Mouse (Mus musculus) lung, adult 2 months (tissue): ENCODE results near the gene Mat1a. TPM values are rescaled to one million over a fixed set of nuclear protein-coding genes. Genes with fewer than 3 reads are reported as not detected.
A peak's percentile ranks its signal among the peaks of the same experiment; 100 is the strongest.

ENCODE experiments used
- DNase-seq: peaks from one replicate; pipeline ENCODE4 v3.0.0; 2022
- H3K4me1 ChIP-seq: fragments of 200-500 bp; 2 replicates; pipeline ENCODE4 v1.6.1; 2011; ENCODE audit warnings: low read length; ENCODE audit not compliant: control insufficient read depth, insufficient read depth
- H3K4me3 ChIP-seq: fragments of 200-500 bp; replicated peaks from 2 replicates; pipeline ENCODE3; 2011; ENCODE audit warnings: low read depth, mild to moderate bottlenecking, control low read depth, low read length; ENCODE audit errors: extremely low read depth
- CTCF ChIP-seq: fragments of 200-500 bp; IDR thresholded peaks from 2 replicates; pipeline ENCODE4 v1.5.1; 2011; ENCODE audit warnings: mild to moderate bottlenecking, low read length, control low read depth; ENCODE audit not compliant: insufficient read depth
- POLR2A ChIP-seq: fragments of 200-500 bp; IDR thresholded peaks from 2 replicates; pipeline ENCODE4 v1.6.1; 2011; ENCODE audit warnings: low read depth, mild to moderate bottlenecking, control low read depth, low read length, borderline replicate concordance; ENCODE audit errors: extremely low read depth
- WGBS: fragments of 180-500 bp; shearing (Covaris S2); methylation state at CpG from one replicate; pipeline ENCODE4 v1.1.7; 2018; 5-methylcytosine and 5-hydroxymethylcytosine counted together
- polyA plus RNA-seq: library from polyadenylated mRNA; depleted of rRNA; stranded (reverse); fragments of >200 nt; gene quantifications from 2 replicates; pipeline ENCODE4 v1.2.3, GENCODE M21; 2012; rRNA removed

The Mat1a gene
- polyA plus RNA-seq, 1 experiment = 6.0 TPM

DNA sequence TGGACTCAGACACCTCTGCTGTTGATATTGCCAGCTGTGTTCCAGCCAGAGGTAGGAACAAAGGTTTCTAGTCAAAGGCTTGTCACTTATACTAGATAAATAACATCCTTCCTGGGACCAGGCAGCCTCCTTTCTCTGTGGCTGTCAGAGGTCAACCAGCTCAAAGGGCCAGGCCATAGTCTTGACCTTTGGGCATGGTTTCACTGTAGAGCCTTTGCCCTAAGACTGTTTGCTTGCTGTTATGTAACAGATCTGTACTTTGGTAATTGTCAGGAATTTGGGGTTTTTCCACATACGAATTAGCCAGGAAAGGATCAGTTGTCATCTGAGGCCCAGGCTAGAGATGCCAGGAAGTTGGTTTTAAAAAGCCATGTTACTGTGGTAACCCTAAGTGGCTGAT is 55.9 kb downstream of the Mat1a start:
- TF ChIP-seq CTCF (no peak), POLR2A (no peak)

DNA sequence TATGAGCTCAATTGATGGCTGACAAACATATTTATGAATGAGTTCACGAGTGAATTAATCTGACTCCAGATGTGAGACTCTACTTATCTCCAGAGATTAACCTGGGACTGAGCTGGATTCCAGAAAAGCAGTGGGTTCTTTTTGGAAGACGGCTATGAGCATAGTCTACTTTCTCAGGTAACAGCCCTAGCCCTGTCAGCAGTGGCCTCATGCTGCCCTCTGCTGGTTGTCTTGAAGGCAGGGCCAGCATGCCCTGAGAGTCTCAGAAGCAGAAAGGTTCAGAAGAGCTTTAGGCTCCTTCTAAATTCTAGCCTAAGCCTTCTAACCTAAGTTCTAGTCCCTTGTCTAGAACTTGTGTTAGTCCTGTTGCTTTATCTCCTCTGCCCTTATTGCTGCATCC is 57.8 kb downstream of the Mat1a start:
- TF ChIP-seq POLR2A = no peak
- peak; percentile 86 for TF ChIP-seq CTCF
- peak; percentile 54 for DNase-seq
- H3K4me3 ChIP-seq = no peak overlapping the region
- 11% methylated on average over 2 of the region's 2 CpGs for WGBS
- H3K4me1 ChIP-seq = peaks cover 5% of the 10 kb centered on the region

More for the DNA sequence above, 55.9 kb downstream of the Mat1a start:
- Histone ChIP-seq H3K4me3 (no peak overlapping the region), H3K4me1 (peaks cover 5% of the 10 kb centered on the region)
- DNase-seq = no peak
- 26% methylated on average over 1 of the region's 1 CpGs for WGBS

DNA sequence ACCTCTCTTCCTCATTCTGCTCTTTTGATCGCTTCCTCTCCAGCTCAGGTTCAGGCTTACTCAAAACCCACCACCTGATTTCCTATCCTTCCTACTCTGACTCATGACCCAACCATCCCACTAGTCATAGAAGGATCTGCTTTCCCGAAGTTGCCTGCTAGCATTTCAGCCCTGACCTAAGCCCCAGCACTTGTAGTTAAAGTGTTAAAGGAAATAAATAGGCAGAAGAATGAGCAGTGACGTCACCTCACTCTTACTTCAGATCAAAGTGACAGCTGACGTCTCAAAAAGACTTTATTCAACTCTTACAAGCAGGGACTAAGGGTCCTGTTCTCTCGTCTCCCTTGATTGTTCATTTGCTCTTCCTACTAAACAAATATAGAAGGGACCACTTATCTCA is 62.4 kb downstream of the Mat1a start:
- Histone ChIP-seq H3K4me3 (no peak overlapping the region), H3K4me1 (peaks cover 3% of the 10 kb centered on the region; the same call in 1 of the 2 replicates)
- WGBS = 32% methylated on average over 5 of the region's 5 CpGs
- TF ChIP-seq POLR2A (no peak), CTCF (no peak)
- no peak for DNase-seq

DNA sequence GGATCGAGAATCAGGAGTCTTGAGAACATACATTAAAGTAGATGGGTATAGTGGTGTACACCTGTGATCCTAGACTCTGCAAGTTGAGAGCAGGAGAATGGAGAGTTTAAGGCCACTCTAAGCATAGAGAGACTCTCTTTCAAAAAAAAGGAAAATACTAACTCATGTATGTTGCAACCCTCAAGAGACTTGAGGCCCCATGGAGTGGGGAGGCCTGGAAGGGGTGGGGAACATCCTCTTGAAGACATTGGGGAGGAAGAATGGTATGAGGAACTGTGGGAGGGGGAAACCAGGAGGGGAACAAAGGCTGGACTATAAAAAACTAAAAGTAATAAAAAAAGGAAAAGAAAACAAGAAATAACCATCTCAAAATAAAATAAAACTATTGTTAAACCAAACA is 63.7 kb downstream of the Mat1a start:
- no peak for DNase-seq
- H3K4me3 ChIP-seq = no peak overlapping the region
- TF ChIP-seq CTCF (no peak), POLR2A (no peak)
- peaks cover 3% of the 10 kb centered on the region; the same call in 1 of the 2 replicates for H3K4me1 ChIP-seq
- WGBS = 69% methylated on average over 1 of the region's 1 CpGs

DNA sequence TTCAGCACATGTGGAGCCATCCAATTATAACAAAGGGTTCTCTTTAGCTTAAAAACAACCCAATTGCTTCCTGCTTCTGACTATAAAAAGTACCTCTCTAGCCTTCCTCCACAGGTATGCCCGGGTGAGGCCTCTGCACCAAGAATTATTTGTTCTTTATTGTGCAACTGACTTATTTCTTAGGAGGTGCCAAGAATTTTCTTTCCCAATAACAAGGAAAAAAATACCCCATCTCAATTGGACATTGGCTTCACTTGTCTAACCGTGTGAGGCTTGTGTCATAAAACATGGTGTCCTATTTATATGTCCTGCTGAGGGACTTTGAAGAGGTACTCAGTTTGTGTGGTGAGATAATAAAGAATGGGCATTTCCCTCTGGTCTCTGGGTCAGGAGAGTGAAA is 65.7 kb downstream of the Mat1a start:
- no peak overlapping the region for H3K4me3 ChIP-seq
- H3K4me1 ChIP-seq = peaks cover 3% of the 10 kb centered on the region; the same call in 1 of the 2 replicates
- TF ChIP-seq POLR2A (no peak), CTCF (no peak)
- WGBS = 60% methylated on average over 2 of the region's 2 CpGs
- no peak for DNase-seq

Other genes starting within 250 kb of the Mat1a start
- 0.41 and 0.54 TPM in 2 replicates for gene Sh2d4b, start 211.8 kb upstream of the Mat1a start, polyA plus RNA-seq
- 82.2 and 94.2 TPM in 2 replicates for gene Tspan14, start 138.2 kb upstream of the Mat1a start, polyA plus RNA-seq
- 12.6 and 12.8 TPM in 2 replicates for gene Fam213a, start 91.2 kb upstream of the Mat1a start, polyA plus RNA-seq
- gene Dydc2, start 35.8 kb upstream of the Mat1a start, polyA plus RNA-seq = 0.15 TPM in 1 of 2 replicates, not detected in the other
- 0.16 and 0.19 TPM in 2 replicates for gene Dydc1, start 32.1 kb upstream of the Mat1a start, polyA plus RNA-seq
- gene Sftpa1, start 26.7 kb downstream of the Mat1a start, polyA plus RNA-seq = 1,111 and 1,268 TPM in 2 replicates
- gene Mbl1, start 46.4 kb downstream of the Mat1a start, polyA plus RNA-seq = 0.66 and 0.67 TPM in 2 replicates
- gene Sftpd, start 80.1 kb downstream of the Mat1a start, polyA plus RNA-seq = 235 and 279 TPM in 2 replicates
- not detected in 2 replicates for gene Gm2832, start 173.8 kb downstream of the Mat1a start, polyA plus RNA-seq
- not detected in 2 replicates for gene Gm5798, start 243.6 kb downstream of the Mat1a start, polyA plus RNA-seq